Mouse (Mus musculus) neutrophil, adult 5-6 weeks (primary cell): ENCODE results near the gene 2010111I01Rik. TPM values are rescaled to one million over a fixed set of nuclear protein-coding genes. Genes with fewer than 3 reads are reported as not detected.

Experiments
- ATAC-seq: fragments of 151-379, 151-347 bp; 2 replicates; pipeline ENCODE4 v1.8.0; 2017; ENCODE audit warnings: mild to moderate bottlenecking, moderate TSS enrichment; ENCODE audit not compliant: insufficient number of reproducible peaks, poor library complexity, low FRiP score, severe bottlenecking; ENCODE audit errors: extremely low read depth
- total RNA-seq: library from RNA; stranded (forward); fragments of 200-1000 nt; gene quantifications from 2 replicates; pipeline ENCODE4 v1.2.3, GENCODE M21; 2017

The 2010111I01Rik gene
- total RNA-seq, 1 experiment from 2014 or later, result 44.1 TPM

- no peak for ATAC-seq
Measured at GRCm38 (mm10) chr13:63258671-63259070, 294.0 kb downstream of the 2010111I01Rik start.

GRCm38 (mm10) chr13:63260133-63260532 lies 295.4 kb downstream of the 2010111I01Rik start:
- ATAC-seq, result no peak

DNA sequence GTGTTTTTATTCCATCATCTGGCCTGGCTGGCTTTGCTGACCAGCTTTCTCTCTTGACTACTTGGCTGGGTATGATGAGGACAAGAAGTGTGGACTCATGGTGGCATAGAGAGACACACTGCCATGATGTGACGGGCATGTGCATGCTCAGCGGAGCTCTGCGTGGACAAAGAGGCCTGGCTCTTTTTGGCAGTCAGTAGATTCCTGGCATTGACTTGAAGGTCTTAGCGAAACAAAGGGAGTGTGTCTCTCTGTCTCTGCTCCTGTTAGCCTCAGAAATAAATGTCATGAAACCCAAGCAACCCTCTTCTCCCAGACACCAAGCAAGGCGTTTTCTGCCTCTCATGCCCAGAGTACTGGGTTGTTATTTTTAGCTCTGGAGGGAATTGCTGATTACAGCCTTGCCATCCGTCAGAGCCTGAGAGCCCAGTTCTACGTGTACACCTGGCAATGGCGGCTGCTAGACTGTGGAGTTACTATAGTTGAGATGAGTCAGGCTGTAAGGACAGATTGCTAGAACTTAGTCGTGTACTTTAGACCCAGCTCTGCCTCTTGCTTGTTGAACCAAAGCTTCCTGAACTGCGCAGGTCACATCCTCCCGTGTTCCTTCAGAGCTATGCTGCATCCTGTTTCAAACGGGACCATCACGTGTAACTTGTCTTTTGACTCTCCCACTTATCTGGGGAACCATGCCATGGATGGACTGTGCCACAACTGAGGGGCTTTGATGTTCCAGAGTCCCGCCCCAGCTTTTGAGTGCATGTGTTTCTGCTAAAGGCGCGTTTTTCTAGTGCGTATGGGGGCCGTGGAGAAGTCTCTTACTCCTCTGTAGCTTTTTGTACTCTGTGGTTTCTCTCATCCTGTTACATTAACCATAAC lies 296.3 kb downstream of the 2010111I01Rik start:
- peak; percentile 14; the same call in 1 of the 2 replicates for ATAC-seq

DNA sequence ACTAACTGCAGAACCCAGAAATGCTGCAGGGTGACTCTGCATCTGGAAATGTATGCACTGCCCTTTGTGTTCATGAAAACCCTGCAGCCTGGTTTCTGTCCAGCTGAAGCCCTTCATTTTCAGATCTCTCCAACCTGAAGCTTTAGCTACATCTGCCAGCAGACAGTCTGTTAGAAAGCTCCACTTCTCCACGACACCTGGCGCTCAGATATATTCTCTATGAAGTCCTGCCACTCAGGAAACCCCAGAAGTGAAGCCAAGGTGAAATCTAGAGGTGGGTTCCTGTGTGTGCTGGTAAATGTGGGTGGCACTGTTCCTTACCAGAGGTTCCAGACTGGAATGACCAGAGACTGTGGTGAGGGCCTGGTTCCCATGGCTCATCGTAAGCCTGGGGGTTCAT lies 297.0 kb downstream of the 2010111I01Rik start:
- ATAC-seq, result no peak

GRCm38 (mm10) chr13:63262168-63262957 lies 297.7 kb downstream of the 2010111I01Rik start:
- no peak for ATAC-seq

GRCm38 (mm10) chr13:63268371-63268770 lies 303.7 kb downstream of the 2010111I01Rik start:
- ATAC-seq, result no peak

GRCm38 (mm10) chr13:63268776-63269175 lies 304.1 kb downstream of the 2010111I01Rik start:
- no peak for ATAC-seq

GRCm38 (mm10) chr13:63270191-63270590 lies 305.5 kb downstream of the 2010111I01Rik start:
- no peak for ATAC-seq

- no peak for ATAC-seq
Measured at GRCm38 (mm10) chr13:63272017-63272601, 307.4 kb downstream of the 2010111I01Rik start.

GRCm38 (mm10) chr13:63272602-63273229 lies 308.0 kb downstream of the 2010111I01Rik start:
- ATAC-seq, result no peak

GRCm38 (mm10) chr13:63273859-63274258 lies 309.2 kb downstream of the 2010111I01Rik start:
- no peak for ATAC-seq

DNA sequence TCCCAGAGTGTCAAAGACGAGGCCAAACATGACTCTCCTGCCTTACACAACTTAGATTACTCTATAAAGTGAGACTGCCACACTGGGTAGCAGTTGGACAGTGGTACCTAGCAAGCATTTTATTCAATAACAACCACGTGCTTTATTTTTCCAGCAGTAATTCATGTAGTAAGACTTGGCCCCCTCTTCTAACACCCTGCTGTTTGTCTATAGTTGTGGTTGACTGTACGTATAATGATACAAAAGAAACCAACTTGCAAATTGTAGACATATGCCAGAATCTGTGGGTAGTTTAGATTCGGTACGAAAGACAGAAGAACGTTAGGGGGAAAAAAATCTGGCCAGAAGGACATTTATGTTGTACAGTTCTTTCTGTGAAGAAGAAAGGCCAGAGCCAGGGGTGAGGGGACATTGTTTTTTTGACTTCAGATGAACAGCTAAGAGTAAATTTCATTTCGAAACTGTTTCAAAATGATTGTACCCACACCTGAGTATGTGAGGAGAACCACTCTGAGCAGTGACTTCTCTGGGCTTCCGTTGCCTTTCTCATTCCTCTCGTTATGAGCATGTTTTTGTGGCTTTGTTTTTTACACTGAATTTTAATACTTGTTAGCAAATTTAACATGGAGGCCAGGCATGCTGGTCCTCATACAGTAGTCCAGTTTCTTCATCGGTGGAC lies 309.9 kb downstream of the 2010111I01Rik start:
- ATAC-seq, result no peak

GRCm38 (mm10) chr13:63276389-63276788 lies 311.7 kb downstream of the 2010111I01Rik start:
- ATAC-seq, result no peak

- no peak for ATAC-seq
Measured at GRCm38 (mm10) chr13:63277316-63277715, 312.6 kb downstream of the 2010111I01Rik start.

- ATAC-seq, result no peak
Measured at GRCm38 (mm10) chr13:63278141-63278631, 313.5 kb downstream of the 2010111I01Rik start.

- ATAC-seq, result no peak
Measured at GRCm38 (mm10) chr13:63278796-63279475, 314.2 kb downstream of the 2010111I01Rik start.

- no peak for ATAC-seq
Measured at GRCm38 (mm10) chr13:63279807-63280206, 315.1 kb downstream of the 2010111I01Rik start.

GRCm38 (mm10) chr13:63280344-63280743 lies 315.7 kb downstream of the 2010111I01Rik start:
- ATAC-seq, result no peak
